Mouse (Mus musculus) right cerebral cortex, postnatal 25 days (tissue): ENCODE results near the gene Defb10.
"Not testable (repeated sequence)": the region's sequence is repeated elsewhere in the genome, so short reads cannot be mapped to it uniquely, and the experiment has no call there.

Experiments used
- DNase-seq: peaks from one replicate; pipeline ENCODE4 v3.0.0; 2022

Defb10 gene

GRCm38 (mm10) chr8:21858586-21858985, at the start of gene Defb10:
Defb10 (plus strand) TSS chr8:21858901.
- DNase-seq = not testable (repeated sequence)

- not testable (repeated sequence) for DNase-seq
Measured at GRCm38 (mm10) chr8:21885321-21885720, 26.6 kb downstream of the Defb10 start, which contains the start of gene Defb9. Defb9 (minus strand) TSS chr8:21885421.

- DNase-seq = not testable (repeated sequence)
Measured at GRCm38 (mm10) chr8:21906290-21906689, 47.6 kb downstream of the Defb10 start, which contains the start of gene Defb11. Defb11 (minus strand) TSS chr8:21906412.
